Mouse (Mus musculus) cortical plate, adult 2 months (tissue): ENCODE results near the gene Cyth3.
A peak's percentile ranks its signal among the peaks of the same experiment; 100 is the strongest.

Experiments
- CTCF ChIP-seq: fragments of 200-500 bp; IDR thresholded peaks from 2 replicates; pipeline ENCODE4 v1.5.1; 2011; ENCODE audit warnings: mild to moderate bottlenecking, control low read depth, low read length; ENCODE audit not compliant: insufficient read depth; ENCODE audit errors: extremely low read depth
- POLR2A ChIP-seq: fragments of 200-500 bp; IDR thresholded peaks from 2 replicates; pipeline ENCODE4 v1.6.1; 2011; ENCODE audit warnings: mild to moderate bottlenecking, low read length, control low read depth; ENCODE audit not compliant: insufficient read depth; ENCODE audit errors: extremely low read depth

DNA sequence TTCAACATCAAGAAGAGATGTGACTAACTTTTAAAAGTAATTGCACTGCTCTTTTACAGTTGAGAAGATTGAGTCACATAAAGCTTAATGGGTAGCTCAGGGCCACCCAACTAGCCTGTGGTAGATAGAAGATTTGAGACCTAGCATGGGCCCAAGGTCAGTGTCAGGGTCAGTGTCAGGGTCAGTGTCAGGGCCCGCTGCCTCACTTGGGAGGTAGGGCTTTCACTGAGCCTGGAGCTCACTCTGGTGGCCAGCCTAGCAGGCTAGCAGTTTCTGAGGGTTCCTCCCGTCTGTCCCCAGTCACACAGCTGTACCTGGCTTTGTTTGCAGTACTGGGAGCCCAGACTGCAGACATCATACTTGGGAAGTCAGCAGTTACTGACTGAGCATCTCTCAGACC lies 47.1 kb downstream of the Cyth3 start:
- no peak for TF ChIP-seq POLR2A
- peak; percentile 29; the same call in 1 of the 2 replicates for TF ChIP-seq CTCF
